Mouse (Mus musculus) heart, adult 8-10 months (tissue): ENCODE data around the gene Rpl38. TPM values are rescaled to one million over a fixed set of nuclear protein-coding genes. Genes with fewer than 3 reads are reported as not detected.
A peak's percentile ranks its signal among the peaks of the same experiment; 100 is the strongest.

Experiments
- DNase-seq: peaks from one replicate; pipeline ENCODE4 v3.0.0; 2022; ENCODE audit warnings: low spot score
- total RNA-seq, 4 experiments: library from RNA; stranded (reverse); gene quantifications; 2 replicates each; pipeline ENCODE4 v1.2.4; 2022

Rpl38 gene
- total RNA-seq, 4 experiments from 2014 or later, result 505 to 715 (median 618) TPM

GRCm38 (mm10) chr11:114679582-114679981 lies 11.3 kb downstream of the Rpl38 start:
- DNase-seq, result peak; percentile 66

DNA sequence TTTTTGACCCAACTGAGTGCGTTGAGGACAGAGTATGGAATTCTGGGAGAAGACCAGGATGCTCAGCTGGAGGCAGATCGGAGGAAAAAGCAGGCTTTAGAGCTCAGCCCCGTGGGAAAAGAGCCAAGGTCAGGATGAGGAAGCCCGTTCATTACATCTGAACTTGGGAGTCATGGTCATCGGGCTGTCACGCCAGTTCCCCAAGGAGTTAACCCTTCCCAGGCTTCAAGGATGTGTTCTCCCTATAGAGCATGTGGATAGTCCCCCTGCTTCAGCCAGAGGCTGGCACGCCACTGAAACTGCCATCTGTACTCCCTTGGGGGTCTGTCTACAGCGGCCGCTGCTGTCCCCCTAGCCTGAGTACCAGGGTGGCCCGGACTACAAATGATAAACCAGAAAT lies 12.0 kb downstream of the Rpl38 start:
- DNase-seq, result no peak

DNA sequence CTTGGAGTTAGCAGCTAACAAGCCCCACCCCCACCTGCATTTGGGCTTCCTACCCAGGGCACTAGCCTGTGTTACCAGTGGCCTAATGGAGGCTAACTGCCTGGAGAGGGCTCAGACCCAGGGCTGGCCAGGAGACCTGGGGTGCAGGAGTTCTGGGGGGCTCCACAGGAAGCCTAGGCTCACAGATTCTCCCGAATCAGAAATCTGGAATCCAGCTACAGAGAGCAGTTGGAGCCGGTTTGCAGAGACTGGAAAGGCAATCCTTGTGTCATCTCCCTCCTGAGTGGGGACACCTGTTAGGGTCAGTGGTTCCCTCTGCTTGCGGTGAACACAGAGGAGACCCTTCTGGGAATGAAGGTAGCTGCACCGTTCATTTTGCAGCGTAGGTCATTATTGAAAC lies 12.7 kb downstream of the Rpl38 start:
- no peak for DNase-seq

- DNase-seq, result no peak
Observed at GRCm38 (mm10) chr11:114682321-114682900, 14.1 kb downstream of the Rpl38 start.

- no peak for DNase-seq
Observed at GRCm38 (mm10) chr11:114683029-114683721, 14.9 kb downstream of the Rpl38 start.

DNA sequence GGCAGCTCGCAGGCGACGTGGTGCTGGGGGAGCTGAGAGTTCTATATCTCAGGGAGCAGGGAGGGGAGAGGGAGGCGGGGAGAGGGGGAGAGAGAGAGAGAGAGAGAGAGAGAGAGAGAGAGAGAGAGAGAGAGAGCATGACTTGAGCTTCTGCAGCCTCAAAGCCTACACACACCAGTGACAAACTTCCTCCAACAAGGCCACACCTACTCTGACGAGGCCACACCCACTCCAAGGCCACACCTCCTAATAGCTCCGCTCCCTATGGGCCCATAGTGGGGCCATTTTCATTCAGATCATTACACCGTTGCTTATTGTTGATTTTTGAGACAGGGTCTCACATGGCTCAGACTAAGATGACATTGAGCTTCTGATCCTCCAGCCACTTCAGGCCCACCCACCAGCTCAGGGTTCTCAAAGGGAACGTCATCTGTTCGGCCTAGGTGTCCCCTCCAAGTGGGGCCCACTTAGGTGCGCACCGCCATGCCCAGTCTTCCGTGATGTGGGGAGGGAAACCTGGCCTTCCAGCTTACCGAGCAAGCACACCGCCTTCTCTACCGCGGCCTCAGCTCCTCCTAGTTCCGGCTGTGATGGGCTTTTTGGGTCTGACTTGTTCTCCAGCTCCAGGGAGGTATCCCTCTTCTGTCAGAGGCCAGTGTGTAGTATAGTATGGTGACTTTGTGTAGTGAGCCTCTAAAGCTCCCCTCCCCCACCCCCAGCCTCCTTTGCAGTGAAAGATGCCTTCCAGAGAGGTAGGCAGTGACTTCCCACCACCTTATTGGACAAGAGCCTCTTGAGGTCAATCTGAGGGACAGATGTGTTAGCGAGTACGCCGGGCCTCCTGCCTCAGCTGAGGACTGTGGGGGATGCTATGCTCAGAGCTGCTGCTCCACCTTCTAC lies 15.6 kb downstream of the Rpl38 start:
- no peak for DNase-seq

DNA sequence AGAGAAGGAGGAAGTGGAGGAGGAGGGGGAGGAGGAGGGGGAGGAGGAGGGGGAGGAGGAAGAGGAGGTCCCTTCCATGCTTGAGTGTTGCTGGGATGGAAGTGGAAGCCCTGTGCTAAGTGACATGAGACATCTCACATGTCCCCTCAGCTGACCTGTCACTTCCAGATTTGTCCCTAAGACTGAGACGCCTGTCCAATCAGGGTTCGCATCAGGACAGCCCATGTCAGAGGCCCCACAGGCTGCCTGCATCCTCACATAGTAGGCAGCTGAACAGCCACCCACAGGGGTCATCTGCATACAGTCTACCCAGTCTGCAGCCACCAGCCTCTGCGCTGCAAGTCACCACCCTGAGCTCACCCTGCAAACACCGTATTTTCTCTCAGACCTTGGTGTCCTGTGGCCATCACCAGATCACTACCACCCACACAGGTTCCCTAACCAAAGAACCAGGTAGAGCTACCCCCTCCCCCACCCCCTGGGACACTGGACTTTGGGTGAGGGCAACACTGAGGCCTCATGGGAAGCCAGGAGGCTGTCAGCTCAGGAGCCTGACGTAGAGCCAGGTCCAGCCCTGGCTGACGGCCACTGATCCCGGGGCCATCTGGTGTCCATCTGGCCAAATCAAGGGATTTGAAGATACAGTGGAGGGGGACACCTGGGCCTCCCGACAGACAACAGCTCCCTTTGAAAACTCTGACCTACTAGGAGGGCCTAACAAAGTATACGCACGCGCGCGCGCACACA lies 16.5 kb downstream of the Rpl38 start:
- no peak for DNase-seq

DNA sequence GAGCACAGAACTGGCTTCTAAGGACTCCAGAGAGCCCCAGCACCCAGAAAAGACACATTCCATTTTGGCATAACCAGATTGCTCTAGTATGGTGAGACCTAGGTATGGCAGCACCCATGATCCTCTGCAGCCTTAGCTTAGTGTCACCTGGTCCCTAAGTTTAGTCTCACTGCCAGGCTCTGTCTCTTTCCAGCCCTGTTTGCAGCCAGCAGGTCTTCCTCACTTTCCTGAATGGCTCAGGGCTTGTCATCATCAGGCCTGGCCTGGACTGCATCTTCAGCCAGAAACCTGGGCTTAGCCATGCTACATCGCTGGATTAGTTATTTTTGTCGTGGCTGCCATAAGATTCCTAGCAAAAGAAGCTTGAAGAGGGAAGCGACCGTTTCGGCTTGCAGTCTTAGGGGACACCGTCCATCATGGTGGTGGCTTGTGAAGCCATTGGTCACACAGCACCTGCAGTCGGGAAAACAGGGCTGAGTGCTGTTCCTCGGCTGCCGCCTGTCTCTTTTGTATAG lies 17.3 kb downstream of the Rpl38 start:
- DNase-seq, result no peak

DNA sequence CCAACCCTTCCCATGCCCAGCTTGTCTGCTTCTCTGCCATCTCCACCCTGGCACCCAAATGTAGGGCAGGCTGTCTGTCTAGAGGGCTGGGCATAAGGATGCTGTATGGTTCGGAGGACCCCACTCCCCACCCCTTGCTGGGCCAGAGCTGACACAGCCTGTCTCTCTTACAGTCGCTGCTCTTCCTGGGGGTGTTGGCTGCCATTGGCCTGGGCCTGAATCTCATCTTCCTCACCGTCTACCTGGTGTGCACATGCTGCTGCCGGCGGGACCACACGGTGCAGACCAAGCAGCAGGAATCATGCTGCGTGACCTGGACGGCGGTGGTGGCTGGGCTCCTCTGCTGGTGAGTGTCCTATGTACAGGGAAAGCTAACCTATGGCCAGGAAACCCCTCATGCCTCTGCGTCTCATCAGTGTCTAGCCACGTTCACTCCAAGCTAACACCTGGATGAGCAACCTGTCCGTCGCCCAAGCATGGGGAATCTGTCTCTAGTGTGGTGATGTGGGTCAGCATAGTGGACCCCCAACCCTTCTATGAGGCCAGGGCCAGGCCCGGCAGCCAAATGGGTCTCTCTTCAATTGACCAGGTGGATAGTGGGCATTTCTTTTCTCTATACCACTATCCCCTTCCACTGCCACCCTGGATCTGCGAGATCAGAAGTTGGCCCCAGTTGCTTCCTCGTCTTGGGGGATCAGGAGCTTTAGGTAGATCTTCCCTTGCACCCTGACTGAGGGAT lies 18.1 kb downstream of the Rpl38 start:
- no peak for DNase-seq

- no peak for DNase-seq
Observed at GRCm38 (mm10) chr11:114687574-114688188, 19.4 kb downstream of the Rpl38 start.

GRCm38 (mm10) chr11:114688729-114689128 lies 20.4 kb downstream of the Rpl38 start:
- no peak for DNase-seq

- no peak for DNase-seq
Observed at GRCm38 (mm10) chr11:114690192-114690591, 21.9 kb downstream of the Rpl38 start.

GRCm38 (mm10) chr11:114691454-114692182 lies 23.3 kb downstream of the Rpl38 start:
- no peak for DNase-seq

DNA sequence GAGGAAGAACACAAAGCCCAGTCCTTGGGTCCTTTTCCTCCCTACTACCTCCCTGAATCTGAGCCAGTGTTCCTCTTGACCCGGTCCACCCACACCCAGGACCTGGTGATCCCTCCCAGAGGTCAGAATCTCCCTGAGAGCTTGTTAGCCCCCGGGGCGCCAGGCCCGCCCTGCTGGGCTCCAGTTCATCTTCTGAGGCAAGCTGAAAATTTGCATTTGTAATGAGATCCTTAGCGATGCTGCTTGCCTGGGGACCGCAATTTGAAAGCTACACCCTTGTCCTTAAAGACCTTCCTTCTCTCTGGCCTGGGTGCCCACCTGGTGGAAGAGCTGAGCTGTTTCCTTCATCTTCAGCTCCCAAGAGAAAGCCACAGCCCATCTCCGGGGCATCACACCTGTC lies 24.3 kb downstream of the Rpl38 start:
- no peak for DNase-seq

- no peak for DNase-seq
Observed at GRCm38 (mm10) chr11:114693456-114693855, 25.1 kb downstream of the Rpl38 start.

- no peak for DNase-seq
Observed at GRCm38 (mm10) chr11:114694451-114694850, 26.1 kb downstream of the Rpl38 start.

DNA sequence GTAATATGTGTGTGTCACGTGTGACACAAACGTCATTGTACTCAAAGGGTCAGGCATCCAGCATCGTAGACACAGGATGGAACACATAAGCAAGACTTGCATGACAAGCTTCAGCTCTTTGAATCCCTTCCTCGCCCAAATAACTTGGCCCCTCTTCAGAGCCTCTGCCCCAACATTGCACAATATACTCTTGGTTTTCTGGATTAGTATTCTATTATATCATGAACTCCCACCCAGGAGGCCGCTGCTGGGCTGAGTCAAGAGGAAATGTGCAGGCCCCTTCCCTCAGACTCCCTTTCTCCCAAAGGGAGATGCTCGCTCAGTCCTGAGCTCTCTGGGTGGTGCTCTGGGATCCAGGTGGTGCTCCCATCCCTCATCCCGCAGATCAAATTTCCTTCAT lies 30.2 kb downstream of the Rpl38 start:
- DNase-seq, result no peak

DNA sequence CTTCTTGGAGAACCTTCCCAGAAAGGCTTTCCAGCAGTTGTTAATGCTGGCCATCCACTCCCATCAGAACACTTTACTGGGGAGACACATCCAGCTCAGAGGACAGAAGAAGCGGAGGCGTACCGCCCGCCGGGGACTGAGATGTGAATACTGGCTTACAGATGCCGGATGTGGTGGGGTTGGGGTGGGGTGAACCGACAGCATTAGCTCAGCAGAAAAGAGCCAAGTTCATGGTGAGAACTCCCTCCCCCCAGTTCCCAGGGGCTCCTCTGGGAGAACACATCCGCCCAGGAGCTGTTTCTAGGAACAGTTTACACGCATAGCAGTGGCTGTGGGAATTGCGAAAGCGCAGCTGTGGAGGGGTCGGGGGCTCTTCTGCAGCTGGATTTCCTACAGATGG lies 31.2 kb downstream of the Rpl38 start:
- DNase-seq, result peak; percentile 85

- no peak for DNase-seq
Observed at GRCm38 (mm10) chr11:114702311-114702995, 34.1 kb downstream of the Rpl38 start.
